Mouse (Mus musculus) neutrophil, adult 65 days (primary cell): ENCODE data around the gene Olfr847. TPM values are rescaled to one million over a fixed set of nuclear protein-coding genes. Genes with fewer than 3 reads are reported as not detected.

Experiments
- total RNA-seq: library from RNA; stranded (reverse); gene quantifications from 2 replicates; pipeline ENCODE4 v1.2.4, GENCODE M21; 2023

Olfr847 gene
- total RNA-seq: not detected in 2 replicates

DNA sequence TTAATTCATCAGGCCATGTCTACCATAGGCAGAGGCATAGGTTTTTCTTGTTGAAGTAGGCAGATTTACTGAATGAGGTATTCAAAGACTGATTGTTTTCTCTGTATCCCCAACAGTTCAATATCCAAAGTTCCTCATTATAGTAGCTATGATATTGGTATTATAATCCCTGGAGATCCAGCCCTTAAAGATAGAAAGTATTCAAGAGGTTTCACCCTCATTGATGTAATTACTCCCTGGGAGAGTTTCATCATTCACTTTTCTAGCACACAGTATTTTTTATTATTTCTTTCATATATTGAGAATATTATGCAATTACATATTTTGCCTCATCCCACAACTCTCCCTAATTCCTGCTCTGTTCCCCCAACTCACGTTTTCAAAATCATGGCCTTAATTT is at the start of gene Olfr847:
TSS of gene Olfr847 (minus strand) at position 101 of the 400 bp plus-strand sequence.

DNA sequence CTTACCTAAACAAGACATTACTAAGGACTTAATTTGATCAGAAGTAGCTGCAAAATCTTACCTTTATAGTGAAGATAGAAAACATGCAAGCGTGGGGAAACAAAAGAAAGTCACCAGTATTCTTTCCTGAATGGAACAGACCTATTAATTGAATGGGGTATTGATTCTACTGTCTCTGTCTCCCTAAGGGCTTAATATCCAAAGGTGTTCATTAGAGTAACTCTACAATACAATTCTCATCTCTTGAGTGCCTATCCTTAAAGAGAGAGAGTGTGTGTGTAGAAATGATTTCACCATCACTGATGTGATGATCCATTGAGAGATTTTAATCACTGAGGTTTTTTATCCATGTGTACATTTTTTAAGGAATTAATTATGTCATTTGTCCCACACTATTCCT is 14.6 kb downstream of the Olfr847 start, which contains the start of gene Olfr846:
TSS of gene Olfr846 (minus strand) at position 101 of the 400 bp plus-strand sequence.

DNA sequence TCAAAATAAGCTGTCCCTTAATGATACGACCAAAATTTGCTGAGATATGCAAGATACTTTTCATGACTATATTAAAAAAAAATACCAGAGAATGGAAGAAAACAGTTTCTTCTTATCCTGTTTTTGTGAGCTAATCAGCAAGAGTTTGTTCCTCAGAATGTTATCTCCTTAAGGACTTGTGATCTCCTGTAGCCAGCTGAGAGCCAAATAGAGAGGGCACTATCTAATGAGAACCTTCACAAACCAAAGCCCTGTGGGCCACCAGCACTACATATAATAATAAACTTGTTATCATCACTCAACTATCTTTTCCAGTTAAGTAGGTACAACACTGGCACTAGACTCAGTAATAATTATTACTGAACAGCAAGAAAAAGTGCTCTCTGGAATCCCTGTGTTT is 42.3 kb downstream of the Olfr847 start, which contains the start of gene Olfr845:
TSS of gene Olfr845 (plus strand) at position 301 of the 400 bp plus-strand sequence.

Other genes with a start within 250 kb of the Olfr847 start
- gene Olfr837, start 242.4 kb downstream of the Olfr847 start, total RNA-seq: not detected in 2 replicates
- not detected in 2 replicates for gene Olfr839-ps1, start 201.4 kb downstream of the Olfr847 start, total RNA-seq
- gene Olfr843, start 126.7 kb downstream of the Olfr847 start, total RNA-seq: not detected in 2 replicates
- not detected in 2 replicates for gene Olfr844, start 62.3 kb downstream of the Olfr847 start, total RNA-seq
- not detected in 2 replicates for gene Olfr845, start 42.2 kb downstream of the Olfr847 start, total RNA-seq
- gene Olfr846, start 14.7 kb downstream of the Olfr847 start, total RNA-seq: not detected in 2 replicates
- gene Olfr849, start 61.6 kb upstream of the Olfr847 start, total RNA-seq: not detected in 2 replicates
- gene Olfr850, start 99.6 kb upstream of the Olfr847 start, total RNA-seq: not detected in 2 replicates
- not detected in 2 replicates for gene Olfr851, start 114.6 kb upstream of the Olfr847 start, total RNA-seq
- not detected in 2 replicates for gene Olfr853, start 162.4 kb upstream of the Olfr847 start, total RNA-seq
- not detected in 2 replicates for gene Olfr854, start 188.7 kb upstream of the Olfr847 start, total RNA-seq
- not detected in 2 replicates for gene Olfr855, start 203.9 kb upstream of the Olfr847 start, total RNA-seq
- 6.4 and 7.2 TPM in 2 replicates for gene Zfp317, start 243.4 kb upstream of the Olfr847 start, total RNA-seq